Mouse (Mus musculus): Measurements from ENCODE around the gene Proser1. TPM values are rescaled to one million over a fixed set of nuclear protein-coding genes. Genes with fewer than 3 reads are reported as not detected.

Proser1 gene
- total and polyA plus RNA-seq, 3 experiments = 4.2 to 60.8 (median 48.3) TPM

GRCm38 (mm10) chr3:53530305-53530704 is 66.8 kb downstream of the Proser1 start:
- TF ChIP-seq POLR2AphosphoS5 (IDR thresholded peaks at IDR 0.05; ENCODE audit: insufficient replicate concordance, low read depth, low read length) = no peak
- no peak for TF ChIP-seq CTCF (IDR thresholded peaks at IDR 0.05; ENCODE audit: low read depth, low read length)
- no peak for TF ChIP-seq GATA2 (IDR thresholded peaks at IDR 0.05; ENCODE audit: borderline replicate concordance, low read depth, low read length)
- no peak for TF ChIP-seq GATA1 (IDR thresholded peaks at IDR 0.05; ENCODE audit: borderline replicate concordance, low read length)
- no peak for TF ChIP-seq TAL1 (conservative IDR thresholded peaks at IDR 0.05; ENCODE audit: low read depth, low read length)
- DNase-seq (ENCODE audit: low spot score) (no peak), ATAC-seq (ENCODE audit: extremely low read depth, insufficient number of reproducible peaks, low FRiP score, poor library complexity, severe bottlenecking) (no peak)
- peaks cover 18% of the 10 kb centered on the region for H3K9me3 ChIP-seq (replicated peaks)
- H3K4me1 ChIP-seq (ENCODE audit: insufficient read depth, low read depth, low read length) = no peaks in the 10 kb centered on the region
- H3K36me3 ChIP-seq (replicated peaks) = no peaks in the 10 kb centered on the region
- no peak overlapping the region for H3K4me3 ChIP-seq (ENCODE audit: low read depth, low read length)
- H3K27me3 ChIP-seq (ENCODE audit: insufficient read depth, low read length) = no peaks in the 10 kb centered on the region

Other genes starting within 250 kb of the Proser1 start
- gene Nhlrc3, start 334 bp upstream of the Proser1 start, total RNA-seq (2014; fragmentation: Nextera tagmentation) = 20.9 and 21.6 TPM in 2 replicates
- gene Nhlrc3, start 334 bp upstream of the Proser1 start, total RNA-seq (2017) = 19.3 and 20.6 TPM in 2 replicates
- 3.1 and 3.4 TPM in 2 replicates for gene Nhlrc3, start 334 bp upstream of the Proser1 start, polyA plus RNA-seq (2012)
- not detected in 2 replicates for gene Stoml3, start 25.0 kb downstream of the Proser1 start, total RNA-seq (2014; fragmentation: Nextera tagmentation)
- gene Stoml3, start 25.0 kb downstream of the Proser1 start, total RNA-seq (2017) = 0.44 TPM in 1 of 2 replicates, not detected in the other
- gene Stoml3, start 25.0 kb downstream of the Proser1 start, polyA plus RNA-seq (2012) = not detected in 2 replicates
- not detected in 2 replicates for gene Frem2, start 193.7 kb downstream of the Proser1 start, total RNA-seq (2014; fragmentation: Nextera tagmentation)
- gene Frem2, start 193.7 kb downstream of the Proser1 start, total RNA-seq (2017) = 0.12 and 0.16 TPM in 2 replicates
- gene Frem2, start 193.7 kb downstream of the Proser1 start, polyA plus RNA-seq (2012) = not detected in 2 replicates

All from G1E (cell line).